Mouse (Mus musculus) ZHBTc4 (cell line): ENCODE data around the gene Rora.

Experiments
- DNase-seq: peaks from one replicate; pipeline ENCODE4 v3.0.0-alpha.2; 2011; ENCODE audit warnings: low read depth, low spot score

The Rora gene

GRCm38 (mm10) chr9:69306734-69307528, 653.3 kb downstream of the Rora start:
- DNase-seq: peak; percentile 41

- no peak for DNase-seq
Measured at GRCm38 (mm10) chr9:69307974-69308373, 654.4 kb downstream of the Rora start.

DNA sequence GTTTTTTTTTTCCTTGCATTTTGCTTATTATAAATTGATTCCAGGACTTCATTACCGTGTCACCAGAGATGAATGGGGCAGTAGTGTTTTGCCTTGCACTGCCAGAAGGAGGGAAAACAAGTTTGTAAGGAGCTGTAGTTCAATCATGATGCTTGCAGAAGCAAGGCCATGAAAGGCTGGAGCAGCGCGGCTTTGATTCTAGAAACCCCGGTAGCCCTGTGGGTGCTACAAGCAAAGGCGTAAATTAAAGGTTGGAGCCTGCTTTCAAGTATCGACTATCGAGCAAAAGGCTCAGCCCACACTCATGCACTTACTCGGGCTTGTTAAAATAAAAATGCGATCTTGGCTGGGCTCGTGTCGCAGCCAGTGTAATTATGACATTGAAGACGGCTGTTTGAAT, 656.9 kb downstream of the Rora start:
- no peak for DNase-seq

DNA sequence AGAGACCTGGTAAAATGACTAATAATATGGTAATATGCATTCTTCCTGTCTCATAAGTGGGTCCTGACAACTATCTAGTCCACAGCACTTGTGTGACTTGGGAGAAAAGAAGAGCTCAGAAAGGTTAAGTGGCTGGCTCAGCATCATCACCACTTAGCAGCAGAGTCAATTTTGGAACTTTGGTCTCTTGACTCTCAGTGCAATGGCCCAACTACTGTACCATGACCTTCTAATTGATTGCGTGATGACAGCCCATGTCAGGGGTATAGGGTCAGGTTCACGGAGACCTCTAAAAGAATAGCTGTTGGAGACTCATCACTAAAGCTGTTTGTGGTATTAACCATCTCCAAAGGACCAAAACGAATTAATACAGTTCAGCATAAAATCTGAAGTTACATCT, 659.7 kb downstream of the Rora start:
- no peak for DNase-seq

DNA sequence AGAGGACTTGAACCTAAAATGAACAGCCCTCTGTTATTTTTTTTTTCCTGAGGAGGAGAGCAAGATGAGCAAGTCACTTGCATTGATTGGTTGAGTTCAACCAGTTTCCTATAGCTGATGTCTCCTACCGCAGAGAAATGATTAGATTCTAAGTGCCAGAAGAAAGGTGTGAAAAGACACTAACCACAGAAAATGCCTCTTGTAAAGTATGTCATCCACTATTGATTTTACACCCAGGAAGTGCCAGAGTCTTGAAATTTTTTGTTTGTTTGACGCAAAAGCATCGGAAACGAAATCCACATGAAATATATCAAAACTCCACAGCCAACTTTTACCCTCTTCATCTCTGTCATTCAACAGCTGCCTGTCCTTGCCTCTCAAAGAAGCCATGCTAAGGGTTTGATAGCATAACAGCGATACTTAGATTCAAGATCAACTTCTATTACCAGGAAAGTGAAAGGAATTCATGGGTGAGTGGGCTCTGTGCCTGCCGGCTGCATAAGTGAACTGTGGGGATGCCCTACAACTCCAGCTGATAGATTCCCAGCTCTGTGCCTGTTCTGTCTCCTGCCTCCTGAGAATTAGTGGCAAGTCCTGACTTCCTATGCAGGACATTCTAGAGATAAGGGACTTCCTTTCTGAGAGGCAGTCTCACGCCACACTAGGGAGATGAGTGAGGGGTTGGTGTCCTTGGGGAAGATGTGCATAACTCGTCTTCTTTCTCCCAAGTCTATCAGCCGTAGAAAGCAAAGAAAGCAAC, 661.0 kb downstream of the Rora start:
- DNase-seq: no peak

GRCm38 (mm10) chr9:69317527-69318115, 664.0 kb downstream of the Rora start:
- no peak for DNase-seq

DNA sequence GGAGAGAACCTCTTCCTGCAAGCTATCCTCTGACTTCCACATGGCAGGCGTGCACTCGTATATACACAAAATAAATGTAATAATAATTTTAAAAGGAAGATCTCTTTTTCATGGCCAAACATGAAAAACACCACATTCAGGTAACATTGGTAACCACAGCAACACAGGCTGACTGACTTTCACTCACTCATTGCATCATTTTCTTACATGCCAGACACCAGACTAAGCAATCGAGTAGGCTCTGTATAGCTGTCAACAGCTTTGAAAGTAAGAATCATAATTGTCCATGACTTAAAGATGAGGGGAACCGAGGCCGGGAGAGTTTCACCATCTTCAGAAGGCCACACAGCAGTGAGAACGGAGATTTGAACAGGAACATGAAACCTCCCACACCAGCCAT, 665.8 kb downstream of the Rora start:
- no peak for DNase-seq

DNA sequence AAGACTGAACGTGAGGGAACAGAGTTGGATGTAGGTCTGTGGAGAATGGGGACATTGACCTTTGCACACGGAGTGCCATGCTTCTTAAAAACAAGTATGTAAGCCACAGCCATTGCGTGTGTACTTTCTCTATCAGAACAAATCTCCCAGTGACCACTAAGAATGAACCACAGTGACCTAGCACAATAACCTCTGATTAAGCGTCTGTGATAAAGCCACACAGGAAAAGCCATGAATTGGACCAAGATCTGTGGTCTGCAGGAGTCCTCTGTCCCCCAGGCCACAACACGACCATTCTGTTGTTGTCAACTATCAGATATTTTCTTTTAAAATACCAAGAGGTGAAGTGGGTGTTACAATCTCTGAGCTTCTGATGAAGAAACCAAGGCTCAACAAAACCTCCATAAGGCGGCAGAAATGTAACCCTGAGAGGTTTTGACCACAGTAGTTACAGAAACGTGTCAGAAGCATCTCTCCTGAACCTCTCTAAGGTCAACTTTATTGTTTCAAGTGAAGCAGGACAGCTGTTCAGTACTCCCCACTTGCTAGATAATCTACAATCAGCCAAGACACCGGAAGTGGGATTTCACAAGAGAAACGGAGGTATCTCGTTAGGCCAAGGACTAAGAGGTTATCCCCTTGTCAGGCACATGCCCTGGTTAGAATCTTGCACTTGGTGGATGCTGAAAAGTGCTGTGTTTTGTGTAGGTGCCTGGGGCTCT, 666.5 kb downstream of the Rora start:
- DNase-seq: no peak

GRCm38 (mm10) chr9:69320635-69321027, 667.0 kb downstream of the Rora start:
- DNase-seq: no peak

GRCm38 (mm10) chr9:69321956-69322355, 668.4 kb downstream of the Rora start:
- DNase-seq: no peak

- no peak for DNase-seq
Measured at GRCm38 (mm10) chr9:69323831-69324230, 670.2 kb downstream of the Rora start.

- DNase-seq: no peak
Measured at GRCm38 (mm10) chr9:69327077-69327476, 673.5 kb downstream of the Rora start.

DNA sequence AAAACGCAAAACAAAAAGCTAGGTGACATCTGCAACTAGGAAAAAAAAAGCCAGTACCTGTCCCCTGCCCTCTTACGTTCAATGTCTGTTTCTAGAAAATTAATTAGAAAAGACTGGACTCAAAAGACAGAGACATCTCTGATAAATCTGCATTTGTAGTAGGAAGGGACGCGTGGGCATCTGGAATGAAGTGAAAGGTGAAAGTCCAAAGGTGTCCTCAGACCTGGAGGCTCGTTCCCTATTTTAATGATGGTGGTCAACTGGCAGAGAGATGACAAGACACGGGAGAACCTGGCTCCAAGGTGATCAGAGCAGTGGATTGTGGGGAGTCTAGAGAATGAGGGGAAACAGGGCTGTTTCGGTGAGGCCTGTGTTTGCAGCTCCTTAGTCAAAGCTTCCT, 674.0 kb downstream of the Rora start:
- DNase-seq: no peak

- DNase-seq: no peak
Measured at GRCm38 (mm10) chr9:69331790-69332189, 678.2 kb downstream of the Rora start.

DNA sequence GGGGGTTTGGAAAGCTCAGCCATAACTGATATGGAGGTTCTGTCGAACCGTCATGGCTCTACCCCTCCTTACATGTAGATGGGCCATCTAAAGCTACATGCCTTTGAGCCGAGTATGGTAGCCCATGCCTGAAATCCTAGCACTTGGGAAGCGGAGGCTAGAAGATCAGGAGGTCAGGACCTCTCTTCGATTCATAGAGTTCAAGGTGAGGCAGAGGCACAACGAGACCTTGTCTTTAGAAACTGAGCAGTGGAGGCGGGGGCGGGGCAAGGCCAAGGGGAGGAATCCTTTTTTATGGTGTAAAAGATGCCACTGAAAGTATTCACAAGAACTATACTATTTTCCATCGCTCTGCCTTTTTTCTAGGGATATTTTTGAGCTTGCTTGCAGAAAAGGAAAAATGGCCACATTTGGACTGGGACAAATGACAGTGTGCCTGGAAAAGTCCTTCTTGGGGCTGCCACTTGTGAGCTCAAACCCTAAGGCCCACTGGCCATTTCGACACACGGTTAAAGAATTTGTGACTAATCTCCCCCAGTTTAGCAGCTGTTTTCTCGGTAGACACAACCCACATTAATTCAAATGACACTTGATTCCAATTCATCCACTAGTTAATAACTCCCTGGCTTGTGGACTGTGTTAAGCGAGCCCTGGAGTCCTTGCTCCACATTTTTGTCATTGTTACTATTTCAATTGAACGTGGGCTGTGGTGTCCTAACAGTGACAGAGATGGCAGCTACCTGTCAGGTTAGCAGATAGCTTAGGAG, 679.4 kb downstream of the Rora start:
- DNase-seq: peak; percentile 12

- no peak for DNase-seq
Measured at GRCm38 (mm10) chr9:69333654-69334053, 680.1 kb downstream of the Rora start.

DNA sequence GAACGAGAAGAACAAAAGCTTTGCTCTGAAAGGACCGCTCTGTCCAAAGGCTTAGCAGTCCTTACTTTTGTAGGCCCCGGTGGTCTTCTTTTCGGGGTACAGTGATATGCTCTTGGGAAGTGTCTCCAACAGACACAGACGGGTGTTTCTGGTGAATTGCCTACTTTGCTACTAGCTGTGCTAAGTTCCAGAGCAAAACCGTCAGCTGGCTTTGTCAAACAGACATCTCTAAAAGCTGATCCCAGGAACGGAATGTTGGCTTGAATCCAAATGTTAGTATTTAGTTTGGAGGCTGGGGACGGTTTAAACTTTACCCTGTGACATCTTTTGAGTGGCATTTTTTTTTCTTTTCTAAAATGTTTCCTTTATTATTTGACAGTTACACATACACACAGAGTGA, 680.5 kb downstream of the Rora start:
- DNase-seq: peak; percentile 18

DNA sequence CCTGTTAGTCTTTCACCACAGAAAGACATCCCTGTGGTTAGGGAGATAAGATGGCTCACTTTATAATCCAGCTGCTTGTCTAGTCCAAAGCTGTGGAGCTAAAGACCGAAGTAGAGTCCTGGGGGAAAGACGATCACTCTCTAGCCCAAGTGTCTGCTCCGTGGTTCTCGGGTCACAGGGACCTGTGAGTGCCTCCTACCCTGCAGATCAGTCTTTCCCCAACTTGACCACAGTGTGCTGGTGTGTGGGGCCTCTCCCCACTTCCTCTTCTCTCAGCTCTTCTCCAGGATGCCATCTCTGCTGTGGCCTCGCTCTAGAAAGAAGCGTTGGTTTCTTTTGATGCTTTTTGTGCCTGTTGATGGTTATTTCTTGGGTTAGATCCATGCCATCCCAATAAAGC, 682.5 kb downstream of the Rora start:
- DNase-seq: no peak

GRCm38 (mm10) chr9:69339199-69339598, 685.6 kb downstream of the Rora start:
- no peak for DNase-seq

- DNase-seq: no peak
Measured at GRCm38 (mm10) chr9:69339829-69340228, 686.2 kb downstream of the Rora start.

DNA sequence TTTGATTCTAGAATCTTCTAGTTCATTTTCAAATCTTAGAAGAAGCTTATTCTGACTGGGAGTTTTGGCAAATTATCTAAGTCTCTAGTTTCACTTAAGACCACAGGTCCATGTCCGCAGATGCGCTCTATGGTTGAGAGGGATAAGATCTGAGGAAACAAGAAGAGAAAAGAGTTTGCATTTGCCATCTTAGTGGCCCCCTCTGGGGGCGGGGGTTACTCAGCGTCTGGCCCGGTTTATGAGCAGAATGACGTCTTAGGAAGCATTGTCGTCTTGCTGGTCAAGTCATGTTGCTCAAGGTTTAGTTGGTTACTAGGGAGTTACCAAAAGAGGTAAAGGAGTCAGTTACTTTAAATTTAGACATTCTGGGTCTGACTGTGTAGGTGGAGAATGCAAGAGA, 686.8 kb downstream of the Rora start:
- no peak for DNase-seq
